Mouse (Mus musculus) leukemia stem cell, adult 10-12 weeks (primary cell): ENCODE measurements around the gene Arl5a. TPM values are rescaled to one million over a fixed set of nuclear protein-coding genes. Genes with fewer than 3 reads are reported as not detected.

Source experiments
- polyA plus RNA-seq: library from polyadenylated mRNA; stranded (reverse); fragments of >175 nt; gene quantifications from 2 replicates; pipeline ENCODE4 v1.2.3, GENCODE M21; 2012; ENCODE audit warnings: low replicate concordance

Gene Arl5a
- polyA plus RNA-seq: 11.3 and 11.4 TPM in 2 replicates

GRCm38 (mm10) chr2:52424747-52425522 lies at the start of gene Arl5a:
Gene Arl5a (minus strand): TSS chr2:52424901.

GRCm38 (mm10) chr2:52378448-52378804 lies 46.3 kb downstream of the Arl5a start, which contains the start of gene Neb:
Gene Neb (minus strand): TSS chr2:52378474.

Other genes starting within 250 kb of the Arl5a start
- 0.35 TPM in 1 of 2 replicates, not detected in the other for gene Neb, start 46.4 kb downstream of the Arl5a start, polyA plus RNA-seq